Mouse (Mus musculus): ENCODE results near the gene Nfib.

GRCm38 (mm10) chr4:82466717-82467116, 238.8 kb downstream of the Nfib start:
- TF ChIP-seq ZC3H11A (IDR thresholded peaks at IDR 0.05; ENCODE audit: low read depth, low read length) (no peak), POLR2A (IDR thresholded peaks at IDR 0.05; ENCODE audit: low read depth, low read length) (no peak), CTCF (conservative IDR thresholded peaks at IDR 0.05 in 1 of 2, IDR thresholded peaks at IDR 0.05 in 1 of 2; ENCODE audit: low read depth in 2 of 2, low read length in 2 of 2) (no peak), USF1 (IDR thresholded peaks at IDR 0.05; ENCODE audit: low read depth, low read length) (no peak), TCF12 (IDR thresholded peaks at IDR 0.05; ENCODE audit: low read depth, low read length) (no peak), EP300 (IDR thresholded peaks at IDR 0.05; ENCODE audit: low read length) (no peak)

All from CH12.LX (cell line).